Mouse (Mus musculus): ENCODE results near the gene BC030867. TPM values are rescaled to one million over a fixed set of nuclear protein-coding genes. Genes with fewer than 3 reads are reported as not detected.

BC030867 gene
- total and polyA plus RNA-seq, 3 experiments = 0.26 to 0.45 (median 0.32) TPM

- 18% methylated on average over 1 of the region's 1 CpGs for WGBS
- no peaks in the 10 kb centered on the region for H3K79me2 ChIP-seq (replicated peaks; ENCODE audit: control insufficient read depth, insufficient read depth, low read length)
- intact Hi-C loops (cut with DNase I) = no loop called here
These were observed 51.2 kb downstream of the BC030867 start for GRCm38 (mm10) chr11:102299839-102300238.

GRCm38 (mm10) chr11:102304141-102304540 is 55.5 kb downstream of the BC030867 start:
- H3K27ac ChIP-seq = no peak overlapping the region
- H3K27me3 ChIP-seq (ENCODE audit: control insufficient read depth, insufficient read depth, low read length) = no peaks in the 10 kb centered on the region
- no peaks in the 10 kb centered on the region for H3K36me3 ChIP-seq (ENCODE audit: control insufficient read depth, insufficient read depth, low read length)
- intact Hi-C loops (cut with DNase I) = no loop called here
- 34% methylated on average over 2 of the region's 2 CpGs for WGBS
- H3K4me1 ChIP-seq (ENCODE audit: control insufficient read depth, insufficient read depth, low read length) = no peaks in the 10 kb centered on the region
- H3K9ac ChIP-seq (ENCODE audit: low read depth, low read length) = no peak overlapping the region
- DNase-seq = no peak
- 0 out of 2 replicates have a peak, but pooled peaks have one; percentile 8 for TF ChIP-seq POLR2A (IDR thresholded peaks at IDR 0.05; ENCODE audit: insufficient read depth, low read depth, low read length)
- no peak for TF ChIP-seq EP300 (IDR thresholded peaks at IDR 0.05; ENCODE audit: insufficient read depth, low read depth, low read length)
- TF ChIP-seq CTCF (IDR thresholded peaks at IDR 0.05) = no peak
- no peak overlapping the region for H3K4me3 ChIP-seq
- no peaks in the 10 kb centered on the region for H3K79me2 ChIP-seq (replicated peaks; ENCODE audit: control insufficient read depth, insufficient read depth, low read length)

More at GRCm38 (mm10) chr11:102299839-102300238, 51.2 kb downstream of the BC030867 start:
- Histone ChIP-seq H3K4me1 (ENCODE audit: control insufficient read depth, insufficient read depth, low read length) (peaks cover 2% of the 10 kb centered on the region), H3K27me3 (ENCODE audit: control insufficient read depth, insufficient read depth, low read length) (no peaks in the 10 kb centered on the region), H3K4me3 (no peak overlapping the region), H3K9ac (ENCODE audit: low read depth, low read length) (no peak overlapping the region), H3K27ac (no peak overlapping the region), H3K36me3 (ENCODE audit: control insufficient read depth, insufficient read depth, low read length) (no peaks in the 10 kb centered on the region)
- peak in 1 of 2 experiments; percentile 47 for DNase-seq
- TF ChIP-seq POLR2A (IDR thresholded peaks at IDR 0.05; ENCODE audit: insufficient read depth, low read depth, low read length) (no peak), EP300 (IDR thresholded peaks at IDR 0.05; ENCODE audit: insufficient read depth, low read depth, low read length) (no peak), CTCF (IDR thresholded peaks at IDR 0.05) (peak; percentile 74)

- Histone ChIP-seq H3K9ac (ENCODE audit: low read depth, low read length) (no peak overlapping the region), H3K36me3 (ENCODE audit: control insufficient read depth, insufficient read depth, low read length) (no peaks in the 10 kb centered on the region), H3K27me3 (ENCODE audit: control insufficient read depth, insufficient read depth, low read length) (no peaks in the 10 kb centered on the region), H3K27ac (no peak overlapping the region), H3K79me2 (replicated peaks; ENCODE audit: control insufficient read depth, insufficient read depth, low read length) (no peaks in the 10 kb centered on the region), H3K4me1 (ENCODE audit: control insufficient read depth, insufficient read depth, low read length) (peaks cover 5% of the 10 kb centered on the region; the same call in 1 of the 2 replicates), H3K4me3 (no peak overlapping the region)
- no peak for DNase-seq
- TF ChIP-seq POLR2A (IDR thresholded peaks at IDR 0.05; ENCODE audit: insufficient read depth, low read depth, low read length) (no peak), CTCF (IDR thresholded peaks at IDR 0.05) (no peak)
- 52% methylated on average over 3 of the region's 3 CpGs for WGBS
- intact Hi-C loops (cut with DNase I) = no loop called here
These were observed 56.7 kb downstream of the BC030867 start for GRCm38 (mm10) chr11:102305359-102305758.

GRCm38 (mm10) chr11:102308104-102308503 is 59.4 kb downstream of the BC030867 start:
- no peak overlapping the region for H3K9ac ChIP-seq (ENCODE audit: low read depth, low read length)
- TF ChIP-seq CTCF (IDR thresholded peaks at IDR 0.05) = no peak
- no peak for TF ChIP-seq POLR2A (IDR thresholded peaks at IDR 0.05; ENCODE audit: insufficient read depth, low read depth, low read length)
- TF ChIP-seq EP300 (IDR thresholded peaks at IDR 0.05; ENCODE audit: insufficient read depth, low read depth, low read length) = no peak
- 82% methylated on average over 9 of the region's 9 CpGs for WGBS
- H3K27me3 ChIP-seq (ENCODE audit: control insufficient read depth, insufficient read depth, low read length) = no peaks in the 10 kb centered on the region
- no peak for DNase-seq
- H3K79me2 ChIP-seq (replicated peaks; ENCODE audit: control insufficient read depth, insufficient read depth, low read length) = no peaks in the 10 kb centered on the region
- no peak overlapping the region for H3K27ac ChIP-seq
- peaks cover 5% of the 10 kb centered on the region; the same call in 1 of the 2 replicates for H3K4me1 ChIP-seq (ENCODE audit: control insufficient read depth, insufficient read depth, low read length)
- H3K36me3 ChIP-seq (ENCODE audit: control insufficient read depth, insufficient read depth, low read length) = no peaks in the 10 kb centered on the region
- intact Hi-C loops (cut with DNase I) = no loop called here
- no peak overlapping the region for H3K4me3 ChIP-seq

- intact Hi-C loops (cut with DNase I) = loop anchor here (1.0 kb wide), 2 partner anchors 102 to 121 kb away; partner anchors contain the start of gene Grn
- peak; percentile 97 for DNase-seq
- H3K79me2 ChIP-seq (replicated peaks; ENCODE audit: control insufficient read depth, insufficient read depth, low read length) = no peaks in the 10 kb centered on the region
- under 1% methylated on average over 27 of the region's 27 CpGs for WGBS
- H3K27me3 ChIP-seq (ENCODE audit: control insufficient read depth, insufficient read depth, low read length) = no peaks in the 10 kb centered on the region
- no peaks in the 10 kb centered on the region for H3K36me3 ChIP-seq (ENCODE audit: control insufficient read depth, insufficient read depth, low read length)
- peak overlapping the region; percentile 34 for H3K27ac ChIP-seq
- H3K9ac ChIP-seq (ENCODE audit: low read depth, low read length) = peak overlapping the region; percentile 4; the same call in 1 of the 2 replicates
- peaks cover 5% of the 10 kb centered on the region; the same call in 1 of the 2 replicates for H3K4me1 ChIP-seq (ENCODE audit: control insufficient read depth, insufficient read depth, low read length)
- peak; percentile 99 for TF ChIP-seq CTCF (IDR thresholded peaks at IDR 0.05)
- peak; percentile 88 for TF ChIP-seq EP300 (IDR thresholded peaks at IDR 0.05; ENCODE audit: insufficient read depth, low read depth, low read length)
- TF ChIP-seq POLR2A (IDR thresholded peaks at IDR 0.05; ENCODE audit: insufficient read depth, low read depth, low read length) = 0 out of 2 replicates have a peak, but pooled peaks have one; percentile 41
- peak overlapping the region; percentile 23 for H3K4me3 ChIP-seq
These were observed 60.3 kb downstream of the BC030867 start for GRCm38 (mm10) chr11:102308979-102309378.

GRCm38 (mm10) chr11:102309821-102310617 is 61.3 kb downstream of the BC030867 start:
- Histone ChIP-seq H3K27me3 (ENCODE audit: control insufficient read depth, insufficient read depth, low read length) (no peaks in the 10 kb centered on the region), H3K9ac (ENCODE audit: low read depth, low read length) (no peak overlapping the region), H3K36me3 (ENCODE audit: control insufficient read depth, insufficient read depth, low read length) (no peaks in the 10 kb centered on the region), H3K27ac (peak overlapping the region; percentile 34; the same call in 1 of the 2 replicates), H3K4me1 (ENCODE audit: control insufficient read depth, insufficient read depth, low read length) (peaks cover 5% of the 10 kb centered on the region; the same call in 1 of the 2 replicates), H3K79me2 (replicated peaks; ENCODE audit: control insufficient read depth, insufficient read depth, low read length) (no peaks in the 10 kb centered on the region), H3K4me3 (no peak overlapping the region)
- intact Hi-C loops (cut with DNase I) = loop anchor here (1.0 kb wide), 2 partner anchors 101 to 120 kb away; partner anchors contain the start of gene Grn
- peak in 1 of 2 experiments; percentile 31 for DNase-seq
- 0 out of 2 replicates have a peak, but pooled peaks have one; percentile 17 for TF ChIP-seq POLR2A (IDR thresholded peaks at IDR 0.05; ENCODE audit: insufficient read depth, low read depth, low read length)
- TF ChIP-seq CTCF (IDR thresholded peaks at IDR 0.05) = no peak
- no peak for TF ChIP-seq EP300 (IDR thresholded peaks at IDR 0.05; ENCODE audit: insufficient read depth, low read depth, low read length)
- WGBS = 80% methylated on average over 22 of the region's 22 CpGs
